Mouse (Mus musculus) olfactory bulb, adult 2 months (tissue): Measurements from ENCODE around the gene Rbbp6. TPM values are rescaled to one million over a fixed set of nuclear protein-coding genes. Genes with fewer than 3 reads are reported as not detected.

ENCODE experiments used
- H3K27ac ChIP-seq: fragments of 200-500 bp; 2 replicates; pipeline ENCODE4 v1.5.1; 2012; ENCODE audit warnings: low read depth, low read length; ENCODE audit not compliant: insufficient read depth
- H3K4me1 ChIP-seq: fragments of 200-500 bp; 2 replicates; pipeline ENCODE4 v1.6.1; 2012; ENCODE audit warnings: low read length; ENCODE audit not compliant: control insufficient read depth, insufficient read depth
- H3K4me3 ChIP-seq: fragments of 200-500 bp; 2 replicates; pipeline ENCODE4 v1.5.1; 2012; ENCODE audit warnings: mild to moderate bottlenecking, low read depth, low read length, moderate library complexity; ENCODE audit not compliant: insufficient read depth
- CTCF ChIP-seq: fragments of 200-500 bp; IDR thresholded peaks from 2 replicates; pipeline ENCODE4 v1.5.1; 2012; ENCODE audit warnings: low read depth, mild to moderate bottlenecking, low read length, moderate library complexity; ENCODE audit not compliant: insufficient read depth
- POLR2A ChIP-seq: fragments of 200-500 bp; IDR thresholded peaks from 2 replicates; pipeline ENCODE4 v1.6.1; 2012; ENCODE audit warnings: mild to moderate bottlenecking, low read depth, low read length, moderate library complexity; ENCODE audit not compliant: insufficient read depth
- WGBS: fragments of 180-500 bp; shearing (Covaris S2); methylation state at CpG from one replicate; pipeline ENCODE4 v1.1.7; 2018; 5-methylcytosine and 5-hydroxymethylcytosine counted together
- polyA plus RNA-seq: library from polyadenylated mRNA; stranded (reverse); fragments of >200 nt; gene quantifications from 2 replicates; pipeline ENCODE4 v1.2.4, GENCODE M21; 2012; ENCODE audit warnings: low replicate concordance; ENCODE audit not compliant: missing spikeins, insufficient read depth, insufficient read length

Rbbp6 gene
- polyA plus RNA-seq, 1 experiment, result 191 TPM

DNA sequence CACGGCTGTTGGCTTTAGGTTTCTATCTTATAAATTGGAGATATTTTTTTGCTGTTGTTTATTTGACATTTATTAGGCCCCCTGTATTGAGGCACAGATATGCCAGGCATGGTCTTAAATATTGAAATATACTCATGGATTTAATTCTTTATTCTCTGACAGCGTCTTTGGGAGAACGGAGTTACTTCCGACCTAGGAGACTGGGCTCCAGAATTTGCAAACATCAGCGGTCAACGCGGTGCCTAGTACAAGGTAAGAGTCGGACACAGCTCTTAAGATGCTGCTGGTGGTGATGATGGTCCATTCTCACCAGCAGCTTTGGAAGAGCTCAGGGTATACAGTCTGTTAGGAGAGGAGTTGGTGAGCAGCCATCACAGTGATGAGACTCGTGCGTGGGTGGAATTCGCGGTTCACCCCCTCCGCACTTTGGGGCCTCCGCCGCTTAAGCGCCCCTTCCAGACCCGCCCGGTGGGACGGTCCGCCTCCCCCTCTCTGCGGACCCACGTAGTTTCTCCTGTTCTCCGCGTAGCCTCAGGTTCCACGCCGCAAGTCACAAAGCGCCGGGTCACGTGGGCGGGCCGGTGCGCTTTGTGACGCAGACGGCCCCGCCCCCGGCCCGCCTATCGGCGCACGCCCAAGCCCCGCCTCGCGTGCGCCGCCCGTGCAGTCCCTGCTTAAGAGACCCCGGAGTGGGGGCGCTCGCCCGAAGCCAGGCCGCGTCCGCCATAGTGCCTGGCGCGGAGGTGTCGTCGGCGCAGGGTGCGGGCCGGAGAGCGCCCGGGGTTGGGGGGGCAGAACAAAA is 3.9 kb downstream of the Rbbp6 start:
- TF ChIP-seq CTCF, result no peak
- peak; percentile 91 for TF ChIP-seq POLR2A
- H3K27ac ChIP-seq, result peak overlapping the region; percentile 97
- H3K4me3 ChIP-seq, result peak overlapping the region; percentile 74
- under 1% methylated on average over 62 of the region's 62 CpGs for WGBS
- H3K4me1 ChIP-seq, result peaks cover 3% of the 10 kb centered on the region

DNA sequence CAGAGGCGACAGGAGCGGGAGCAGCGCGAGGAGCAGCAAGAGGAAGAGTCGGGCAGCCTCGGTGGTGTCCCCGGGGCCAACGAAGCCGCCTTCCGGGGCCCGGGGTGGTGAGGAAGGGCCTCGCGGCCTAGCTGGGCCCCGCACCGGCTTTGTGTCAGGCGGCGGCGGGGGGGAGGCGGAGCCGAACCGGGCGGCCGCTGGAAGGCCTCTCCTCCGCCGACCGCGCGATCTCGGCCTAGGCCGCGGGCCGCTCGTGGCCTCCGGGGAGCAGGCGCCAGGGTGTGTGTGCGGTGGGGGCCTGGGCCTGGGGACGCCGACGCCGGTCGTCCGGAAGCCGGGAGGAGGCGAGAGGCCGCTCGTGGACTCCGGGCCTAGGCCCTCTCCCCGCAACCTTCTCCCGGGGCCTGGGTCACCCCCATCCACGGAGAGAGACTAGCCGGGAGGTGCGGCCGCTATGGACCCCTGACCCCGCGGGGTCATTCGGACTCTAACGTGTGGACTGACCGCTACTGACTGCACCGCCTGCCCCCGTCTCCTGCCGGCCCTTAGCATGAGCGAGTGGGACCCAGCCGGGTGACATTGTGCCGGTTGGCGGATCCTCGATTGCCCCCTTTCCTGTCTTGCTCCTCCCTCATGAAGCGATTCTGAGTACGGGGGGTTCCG is 4.8 kb downstream of the Rbbp6 start:
- H3K4me3 ChIP-seq, result peak overlapping the region; percentile 74
- H3K4me1 ChIP-seq, result peaks cover 3% of the 10 kb centered on the region
- TF ChIP-seq CTCF (no peak), POLR2A (no peak)
- whole genome bisulfite sequencing, result under 1% methylated on average over 69 of the region's 69 CpGs
- peak overlapping the region; percentile 70 for H3K27ac ChIP-seq

DNA sequence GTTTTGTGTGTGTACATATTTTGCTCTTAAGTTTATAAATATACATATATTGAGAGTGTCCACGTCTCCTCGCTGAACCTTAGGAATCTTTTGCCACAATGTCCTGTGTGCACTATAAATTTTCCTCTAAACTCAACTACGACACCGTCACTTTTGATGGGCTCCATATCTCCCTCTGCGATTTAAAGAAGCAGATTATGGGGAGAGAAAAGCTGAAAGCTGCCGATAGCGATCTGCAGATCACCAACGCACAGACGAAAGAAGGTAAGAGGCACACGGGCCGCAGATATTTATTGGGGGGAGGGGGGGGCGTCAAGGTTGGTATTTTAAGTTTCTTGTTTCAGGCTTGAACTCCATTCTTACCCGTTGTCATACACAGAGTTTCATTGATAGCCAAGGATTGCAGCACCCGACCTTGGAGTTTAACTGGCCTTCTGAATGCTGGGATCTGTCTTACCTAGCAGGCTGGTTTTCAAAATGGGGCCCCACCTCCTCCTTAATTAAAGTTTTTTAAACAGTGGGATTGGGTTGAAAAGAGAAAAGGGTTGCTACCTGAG is 5.5 kb downstream of the Rbbp6 start:
- no peak overlapping the region for H3K27ac ChIP-seq
- H3K4me1 ChIP-seq, result peaks cover 3% of the 10 kb centered on the region
- TF ChIP-seq CTCF (no peak), POLR2A (no peak)
- 1% methylated on average over 14 of the region's 14 CpGs for WGBS
- peak overlapping the region; percentile 74 for H3K4me3 ChIP-seq

DNA sequence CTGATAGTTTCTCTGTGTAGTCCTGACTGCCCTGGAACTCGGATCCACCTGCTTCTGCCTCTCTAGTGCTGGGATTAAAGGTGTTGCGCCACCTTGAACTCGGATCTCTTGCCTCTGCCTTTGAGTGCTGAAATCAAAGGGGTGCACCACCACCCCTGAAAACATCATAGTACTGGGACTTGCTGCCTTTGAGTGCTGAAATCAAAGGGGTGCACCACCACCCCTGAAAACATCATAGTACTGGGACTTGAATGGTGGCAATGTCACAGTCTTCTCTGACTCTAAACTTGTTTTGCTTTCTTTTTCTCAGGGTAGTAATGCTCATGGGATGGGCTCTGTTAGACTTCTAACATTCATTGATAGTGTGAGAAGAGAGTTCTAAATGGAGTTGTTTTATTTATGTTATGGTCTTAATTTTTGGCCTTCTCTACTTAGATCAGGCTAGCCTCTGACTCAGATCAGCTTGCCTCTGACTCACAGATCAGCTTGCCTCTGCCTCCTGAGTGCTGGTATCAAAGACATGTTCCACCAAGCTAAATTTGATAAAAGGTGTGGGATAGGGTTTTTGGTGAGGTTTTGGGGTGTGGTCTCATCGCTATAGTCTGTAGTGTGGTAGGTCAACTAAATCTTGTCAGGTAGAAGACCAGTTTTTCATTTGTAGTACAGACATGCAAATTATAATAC is 6.7 kb downstream of the Rbbp6 start:
- WGBS, result 87% methylated on average over 4 of the region's 4 CpGs
- TF ChIP-seq CTCF (no peak), POLR2A (no peak)
- no peak overlapping the region for H3K4me3 ChIP-seq
- H3K4me1 ChIP-seq, result peaks cover 3% of the 10 kb centered on the region
- H3K27ac ChIP-seq, result no peak overlapping the region

DNA sequence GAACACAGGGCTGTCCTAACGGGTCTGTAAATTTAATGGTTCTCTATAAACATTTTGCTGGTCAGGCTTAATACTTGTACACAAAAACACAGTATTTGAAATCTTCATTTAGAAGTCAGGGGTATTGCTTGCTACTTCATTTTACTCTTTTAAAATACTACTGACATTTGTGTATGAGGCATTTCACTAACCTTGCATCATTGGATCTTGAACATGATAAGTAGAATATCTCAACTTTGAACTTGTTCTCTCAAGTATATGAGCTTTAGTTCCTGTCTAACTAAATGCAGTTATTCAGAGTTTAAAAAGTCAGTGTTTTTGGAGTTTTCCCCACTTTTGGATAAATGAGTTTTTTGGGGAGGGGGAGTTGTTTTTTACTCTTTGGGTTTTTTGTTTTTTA is 14.0 kb downstream of the Rbbp6 start:
- Histone ChIP-seq H3K4me1 (no peaks in the 10 kb centered on the region), H3K4me3 (no peak overlapping the region), H3K27ac (no peak overlapping the region)
- WGBS, result 71% methylated on average over 1 of the region's 1 CpGs
- TF ChIP-seq CTCF, result no peak
- no peak for TF ChIP-seq POLR2A

DNA sequence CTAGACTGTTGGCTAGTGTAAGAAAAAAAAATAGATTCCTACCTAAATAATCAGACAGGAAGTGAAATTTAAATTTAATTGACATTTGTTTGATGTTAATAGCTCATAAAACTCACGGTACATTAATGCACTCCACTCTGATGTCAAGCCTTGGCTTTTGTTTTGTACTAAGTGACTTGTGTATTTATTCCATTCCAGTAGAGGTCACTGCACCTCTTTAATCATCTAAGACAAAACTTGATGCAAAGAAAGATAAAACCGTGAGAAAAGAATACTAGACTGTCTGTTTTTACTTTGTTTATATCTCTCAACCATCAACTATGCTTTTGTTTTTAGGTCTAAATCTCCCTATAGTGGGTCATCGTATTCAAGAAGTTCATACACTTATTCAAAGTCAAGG is 32.7 kb downstream of the Rbbp6 start:
- WGBS, result 54% methylated on average over 3 of the region's 3 CpGs
- Histone ChIP-seq H3K4me3 (no peak overlapping the region), H3K4me1 (0 out of 2 replicates have a peak, but pooled peaks cover 2% of the 10 kb centered on the region), H3K27ac (no peak overlapping the region)
- TF ChIP-seq POLR2A (no peak), CTCF (no peak)

DNA sequence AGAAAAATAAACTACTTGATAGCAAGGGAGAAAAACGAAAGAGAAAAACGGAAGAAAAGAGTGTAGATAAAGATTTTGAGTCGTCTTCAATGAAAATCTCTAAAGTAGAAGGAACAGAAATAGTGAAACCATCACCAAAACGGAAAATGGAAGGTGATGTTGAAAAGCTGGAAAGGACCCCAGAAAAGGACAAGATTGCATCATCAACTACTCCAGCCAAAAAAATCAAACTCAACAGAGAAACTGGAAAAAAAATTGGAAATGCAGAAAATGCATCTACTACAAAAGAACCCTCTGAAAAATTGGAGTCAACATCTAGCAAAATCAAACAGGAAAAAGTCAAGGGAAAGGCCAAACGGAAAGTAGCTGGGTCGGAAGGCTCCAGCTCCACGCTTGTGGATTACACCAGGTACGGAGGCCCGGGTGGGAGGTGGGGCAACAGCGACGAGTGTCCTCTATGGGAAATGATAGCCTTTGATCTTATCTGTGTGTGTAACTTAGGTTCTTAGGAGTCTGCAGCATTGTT is 34.4 kb downstream of the Rbbp6 start:
- Histone ChIP-seq H3K27ac (no peak overlapping the region), H3K4me3 (no peak overlapping the region), H3K4me1 (0 out of 2 replicates have a peak, but pooled peaks cover 2% of the 10 kb centered on the region)
- 76% methylated on average over 11 of the region's 11 CpGs for WGBS
- no peak for TF ChIP-seq POLR2A
- TF ChIP-seq CTCF, result no peak

DNA sequence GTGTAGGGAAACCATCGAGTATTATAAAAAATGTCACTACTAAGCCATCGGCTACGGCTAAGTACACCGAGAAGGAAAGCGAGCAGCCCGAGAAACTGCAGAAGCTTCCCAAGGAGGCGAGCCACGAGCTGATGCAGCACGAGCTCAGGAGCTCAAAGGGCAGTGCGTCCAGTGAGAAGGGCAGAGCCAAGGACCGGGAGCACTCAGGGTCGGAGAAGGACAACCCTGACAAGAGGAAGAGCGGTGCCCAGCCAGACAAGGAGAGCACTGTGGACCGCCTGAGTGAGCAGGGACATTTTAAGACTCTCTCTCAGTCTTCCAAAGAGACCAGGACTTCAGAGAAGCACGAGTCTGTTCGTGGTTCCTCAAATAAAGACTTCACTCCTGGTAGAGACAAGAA is 35.3 kb downstream of the Rbbp6 start:
- WGBS, result 85% methylated on average over 16 of the region's 16 CpGs
- H3K4me3 ChIP-seq, result no peak overlapping the region
- no peak overlapping the region for H3K27ac ChIP-seq
- H3K4me1 ChIP-seq, result 0 out of 2 replicates have a peak, but pooled peaks cover 2% of the 10 kb centered on the region
- TF ChIP-seq POLR2A (no peak), CTCF (no peak)
